Mouse (Mus musculus) retina, embryonic 14.5 days (tissue): ENCODE results near the gene Il22ra2.

ENCODE experiments used
- DNase-seq: peaks from one replicate; pipeline ENCODE4 v3.0.0-alpha.2; 2015; ENCODE audit warnings: low spot score

Gene Il22ra2

GRCm38 (mm10) chr10:19621408-19622048 is at the start of gene Il22ra2:
TSS of gene Il22ra2 (plus strand) at chr10:19621998.
- DNase-seq, result no peak

GRCm38 (mm10) chr10:19577571-19577970 is 44.2 kb upstream of the Il22ra2 start:
- DNase-seq, result no peak

GRCm38 (mm10) chr10:19578001-19578400 is 43.8 kb upstream of the Il22ra2 start:
- no peak for DNase-seq

GRCm38 (mm10) chr10:19578409-19578986 is 43.3 kb upstream of the Il22ra2 start:
- DNase-seq, result no peak

GRCm38 (mm10) chr10:19580660-19581059 is 41.1 kb upstream of the Il22ra2 start:
- no peak for DNase-seq

- DNase-seq, result no peak
Observed at GRCm38 (mm10) chr10:19581844-19582582, 39.8 kb upstream of the Il22ra2 start.

GRCm38 (mm10) chr10:19582806-19583430 is 38.9 kb upstream of the Il22ra2 start:
- no peak for DNase-seq

GRCm38 (mm10) chr10:19584064-19584463 is 37.7 kb upstream of the Il22ra2 start:
- DNase-seq, result no peak

GRCm38 (mm10) chr10:19584846-19585245 is 37.0 kb upstream of the Il22ra2 start:
- no peak for DNase-seq

GRCm38 (mm10) chr10:19585860-19586259 is 35.9 kb upstream of the Il22ra2 start:
- DNase-seq, result no peak

- no peak for DNase-seq
Observed at GRCm38 (mm10) chr10:19587281-19587680, 34.5 kb upstream of the Il22ra2 start.

GRCm38 (mm10) chr10:19589626-19590025 is 32.2 kb upstream of the Il22ra2 start:
- DNase-seq, result no peak

GRCm38 (mm10) chr10:19591286-19591640 is 30.5 kb upstream of the Il22ra2 start:
- DNase-seq, result peak; percentile 4

- peak; percentile 97 for DNase-seq
Observed at GRCm38 (mm10) chr10:19591641-19592441, 30.0 kb upstream of the Il22ra2 start, which contains the start of gene Ifngr1. TSS of gene Ifngr1 (plus strand) at chr10:19591949.

- peak; percentile 32 for DNase-seq
Observed at GRCm38 (mm10) chr10:19592556-19592955, 29.2 kb upstream of the Il22ra2 start.

- no peak for DNase-seq
Observed at GRCm38 (mm10) chr10:19593296-19593695, 28.5 kb upstream of the Il22ra2 start.

- DNase-seq, result no peak
Observed at GRCm38 (mm10) chr10:19594201-19594905, 27.4 kb upstream of the Il22ra2 start.

GRCm38 (mm10) chr10:19596866-19597265 is 24.9 kb upstream of the Il22ra2 start:
- no peak for DNase-seq

GRCm38 (mm10) chr10:19598091-19598490 is 23.7 kb upstream of the Il22ra2 start:
- DNase-seq, result no peak

GRCm38 (mm10) chr10:19599331-19600092 is 22.3 kb upstream of the Il22ra2 start:
- DNase-seq, result no peak

- DNase-seq, result no peak
Observed at GRCm38 (mm10) chr10:19600093-19600420, 21.7 kb upstream of the Il22ra2 start.
